Mouse (Mus musculus) CD4-positive, CD25-positive, alpha-beta regulatory T cell, adult 2 months (primary cell): ENCODE data around the gene Cer1.

Experiments used
- DNase-seq: peaks from one replicate; pipeline ENCODE4 v3.0.0-alpha.2; 2012; ENCODE audit warnings: low read depth, low spot score

The Cer1 gene

GRCm38 (mm10) chr4:82884636-82885534 is at the start of gene Cer1:
TSS of gene Cer1 (minus strand) at chr4:82885148.
- DNase-seq = no peak

- peak; percentile 5 for DNase-seq
These were observed 49.4 kb upstream of the Cer1 start for GRCm38 (mm10) chr4:82934308-82934707.

- DNase-seq = peak; percentile 67
These were observed 48.8 kb upstream of the Cer1 start for GRCm38 (mm10) chr4:82933698-82934210.

GRCm38 (mm10) chr4:82930079-82930478 is 45.1 kb upstream of the Cer1 start:
- no peak for DNase-seq

- no peak for DNase-seq
These were observed 37.0 kb upstream of the Cer1 start for GRCm38 (mm10) chr4:82921962-82922361.

GRCm38 (mm10) chr4:82918625-82919024 is 33.7 kb upstream of the Cer1 start:
- no peak for DNase-seq

- no peak for DNase-seq
These were observed 31.7 kb upstream of the Cer1 start for GRCm38 (mm10) chr4:82916678-82917050.

- DNase-seq = no peak
These were observed 31.2 kb upstream of the Cer1 start for GRCm38 (mm10) chr4:82916003-82916677.

GRCm38 (mm10) chr4:82915576-82915975 is 30.6 kb upstream of the Cer1 start:
- no peak for DNase-seq

- DNase-seq = no peak
These were observed 29.7 kb upstream of the Cer1 start for GRCm38 (mm10) chr4:82914601-82915143.

- DNase-seq = no peak
These were observed 10.3 kb upstream of the Cer1 start for GRCm38 (mm10) chr4:82895227-82895626.

- no peak for DNase-seq
These were observed 7.3 kb upstream of the Cer1 start for GRCm38 (mm10) chr4:82892247-82892646.

GRCm38 (mm10) chr4:82891566-82891965 is 6.6 kb upstream of the Cer1 start:
- DNase-seq = no peak

- no peak for DNase-seq
These were observed 6.1 kb upstream of the Cer1 start for GRCm38 (mm10) chr4:82891049-82891448.

GRCm38 (mm10) chr4:82890585-82890984 is 5.6 kb upstream of the Cer1 start:
- no peak for DNase-seq

- no peak for DNase-seq
These were observed 1.2 kb upstream of the Cer1 start for GRCm38 (mm10) chr4:82886148-82886547.

GRCm38 (mm10) chr4:82885535-82885913 is 576 bp upstream of the Cer1 start:
- DNase-seq = no peak

- peak; percentile 8 for DNase-seq
These were observed 2.4 kb downstream of the Cer1 start for GRCm38 (mm10) chr4:82882500-82882899.

GRCm38 (mm10) chr4:82881366-82881765 is 3.6 kb downstream of the Cer1 start:
- no peak for DNase-seq

GRCm38 (mm10) chr4:82880243-82880642 is 4.7 kb downstream of the Cer1 start:
- no peak for DNase-seq

GRCm38 (mm10) chr4:82879152-82879551 is 5.8 kb downstream of the Cer1 start:
- DNase-seq = no peak

GRCm38 (mm10) chr4:82876656-82877055 is 8.3 kb downstream of the Cer1 start:
- no peak for DNase-seq
